Mouse (Mus musculus) neural tube, embryonic 13.5 days (tissue): Measurements from ENCODE around the gene Tanc2. TPM values are rescaled to one million over a fixed set of nuclear protein-coding genes. Genes with fewer than 3 reads are reported as not detected.

ENCODE experiments used
- ATAC-seq: fragments of 200-750 bp; cut with Nextera tagmentation; 2 replicates; pipeline ENCODE4 v1.8.0; 2017; ENCODE audit warnings: low read depth, mild to moderate bottlenecking, moderate TSS enrichment, moderate library complexity
- H3K27ac ChIP-seq: fragments of 300-500 bp; sonication (generic); replicated peaks from 2 replicates; pipeline ENCODE4 v1.5.1; 2015; ENCODE audit warnings: moderate library complexity, mild to moderate bottlenecking, inconsistent platforms
- H3K27me3 ChIP-seq: fragments of 300-500 bp; sonication (generic); 2 replicates; pipeline ENCODE4 v1.6.1; 2015; ENCODE audit warnings: mild to moderate bottlenecking, inconsistent platforms
- H3K36me3 ChIP-seq: fragments of 300-500 bp; sonication (generic); 2 replicates; pipeline ENCODE4 v1.6.1; 2015; ENCODE audit warnings: mild to moderate bottlenecking, inconsistent platforms
- H3K4me1 ChIP-seq: fragments of 300-500 bp; sonication (generic); replicated peaks from 2 replicates; pipeline ENCODE4 v1.6.1; 2015; ENCODE audit warnings: inconsistent platforms
- H3K4me2 ChIP-seq: fragments of 300-500 bp; sonication (generic); 2 replicates; pipeline ENCODE4 v1.6.1; 2015; ENCODE audit warnings: inconsistent platforms, mild to moderate bottlenecking, moderate library complexity
- H3K4me3 ChIP-seq: fragments of 300-500 bp; sonication (generic); 2 replicates; pipeline ENCODE4 v1.5.1; 2015; ENCODE audit warnings: mild to moderate bottlenecking, inconsistent platforms
- H3K9ac ChIP-seq: fragments of 300-500 bp; sonication (generic); 2 replicates; pipeline ENCODE4 v1.6.1; 2015; ENCODE audit warnings: moderate library complexity, mild to moderate bottlenecking, inconsistent platforms
- H3K9me3 ChIP-seq: fragments of 300-500 bp; sonication (generic); 2 replicates; pipeline ENCODE4 v1.6.1; 2016; ENCODE audit warnings: inconsistent platforms
- WGBS: fragments of 180-500 bp; shearing (Covaris S2); methylation state at CpG from one replicate; pipeline ENCODE4 v1.1.7; 2015; 5-methylcytosine and 5-hydroxymethylcytosine counted together
- polyA plus RNA-seq: library from polyadenylated mRNA; unstranded; fragments of >200 nt; fragmentation: Nextera tagmentation; extraction: Ambion mirVana; gene quantifications from 2 replicates; pipeline ENCODE4 v1.2.1, GENCODE M21; 2015

Gene Tanc2
- polyA plus RNA-seq, result 33.8 and 34.9 TPM in 2 replicates

DNA sequence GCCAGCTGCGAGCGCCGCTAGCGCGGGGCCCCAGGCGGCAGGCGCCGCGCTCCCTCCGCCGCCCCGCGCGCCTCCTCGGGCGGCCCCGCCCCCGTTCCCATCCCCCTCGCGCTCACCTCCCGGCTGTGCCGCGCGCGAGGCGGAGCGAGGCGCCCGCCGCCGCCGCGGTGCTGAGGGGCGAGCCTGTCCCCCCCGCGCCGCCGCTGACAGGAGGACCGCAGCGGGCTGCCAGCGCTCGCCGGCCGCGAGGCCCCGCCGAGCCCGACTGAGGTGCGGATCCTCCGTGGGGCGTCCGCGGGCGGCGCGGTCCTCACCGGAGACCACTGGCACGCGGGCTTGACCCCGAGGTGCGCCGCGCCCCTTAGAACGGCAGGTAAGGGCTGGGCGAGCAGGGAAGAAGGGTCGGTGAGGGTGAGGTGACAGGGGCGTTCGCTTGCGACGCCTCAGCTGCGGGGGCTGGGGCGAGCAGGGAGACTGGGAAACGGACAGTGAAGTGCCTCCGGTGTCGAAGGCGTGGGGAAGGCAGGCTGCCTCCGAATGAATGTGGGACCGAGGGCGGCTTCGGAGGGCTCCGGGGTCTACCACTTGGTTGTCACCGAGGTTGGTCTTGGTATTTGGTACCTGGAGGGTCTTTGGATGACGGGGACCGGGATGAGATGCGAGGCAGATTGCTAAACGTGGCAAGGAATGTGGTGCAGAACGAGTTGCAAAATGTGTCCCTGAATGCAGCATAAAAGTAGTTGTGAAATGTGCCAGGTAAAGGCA lies at the start of gene Tanc2:
Gene Tanc2 (plus strand): TSS at position 110 of the 765 bp plus-strand sequence.
- H3K9ac ChIP-seq, result peak within 1 kb of the TSS; percentile 99
- H3K4me3 ChIP-seq, result peak within 1 kb of the TSS; percentile 79
- H3K4me1 ChIP-seq, result peaks cover 16% of the 10 kb centered on the region; the same call in 1 of the 2 replicates
- H3K9me3 ChIP-seq, result no peaks in the 10 kb centered on the region; the same call in 1 of the 2 replicates
- 0% methylated on average over 71 of the region's 87 CpGs for WGBS
- H3K27me3 ChIP-seq, result no peaks in the 10 kb centered on the region
- ATAC-seq, result peak; percentile 91
- H3K36me3 ChIP-seq, result no peaks in the 10 kb centered on the region
- H3K27ac ChIP-seq, result peak within 1 kb of the TSS; percentile 98
- peak within 1 kb of the TSS; percentile 59 for H3K4me2 ChIP-seq

DNA sequence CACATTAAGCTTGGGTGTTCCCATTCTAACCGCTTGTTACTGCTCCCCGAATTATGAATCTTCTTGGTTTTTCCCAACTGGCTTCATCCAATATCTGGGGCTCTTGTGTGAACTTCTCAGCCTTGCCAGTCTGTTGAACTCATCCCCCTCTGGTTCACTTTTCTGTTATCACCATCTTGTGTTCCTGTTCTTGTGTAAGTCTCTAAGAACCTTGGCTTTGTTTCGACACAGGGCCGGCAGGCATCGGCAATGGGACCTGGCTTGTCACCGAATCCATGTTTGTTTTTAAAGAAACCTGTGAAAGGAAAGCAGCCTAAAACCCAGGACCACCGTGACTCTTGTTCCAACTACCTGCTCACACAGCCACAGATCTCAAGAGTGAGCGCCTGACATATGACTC lies 49.0 kb upstream of the Tanc2 start:
- no peaks in the 10 kb centered on the region for H3K27me3 ChIP-seq
- H3K9ac ChIP-seq, result no peak overlapping the region
- H3K27ac ChIP-seq, result no peak overlapping the region
- peaks cover 13% of the 10 kb centered on the region for H3K4me1 ChIP-seq
- no peak overlapping the region for H3K4me2 ChIP-seq
- no peak overlapping the region for H3K4me3 ChIP-seq
- ATAC-seq, result no peak
- no peaks in the 10 kb centered on the region for H3K36me3 ChIP-seq
- no peaks in the 10 kb centered on the region for H3K9me3 ChIP-seq
- WGBS, result 94% methylated on average over 8 of the region's 8 CpGs

DNA sequence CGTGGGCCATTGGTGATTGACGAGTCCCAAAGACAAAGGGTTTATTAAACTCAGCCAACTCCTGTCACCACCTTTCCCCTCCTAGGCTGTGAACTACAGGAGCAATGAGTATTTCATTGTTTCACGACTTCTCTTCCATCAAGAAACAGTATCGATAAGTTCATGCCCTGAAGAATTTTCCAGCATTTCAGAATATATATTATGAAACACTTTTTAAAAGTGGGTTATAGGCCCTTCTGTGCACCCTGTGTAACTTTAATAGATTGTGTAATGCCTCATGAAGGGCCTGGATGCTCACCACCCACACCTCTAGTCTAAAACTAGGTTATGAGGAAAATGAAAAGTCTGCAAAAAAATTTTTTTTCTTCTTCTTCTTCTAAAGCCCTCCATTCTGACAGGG lies 48.4 kb upstream of the Tanc2 start:
- Histone ChIP-seq H3K36me3 (no peaks in the 10 kb centered on the region), H3K27me3 (no peaks in the 10 kb centered on the region), H3K4me2 (no peak overlapping the region), H3K9ac (no peak overlapping the region), H3K4me1 (peaks cover 18% of the 10 kb centered on the region), H3K27ac (no peak overlapping the region), H3K9me3 (no peaks in the 10 kb centered on the region), H3K4me3 (no peak overlapping the region)
- WGBS, result 76% methylated on average over 4 of the region's 4 CpGs
- ATAC-seq, result no peak

- Histone ChIP-seq H3K27me3 (no peaks in the 10 kb centered on the region), H3K9ac (no peak overlapping the region), H3K4me2 (no peak overlapping the region), H3K9me3 (no peaks in the 10 kb centered on the region), H3K4me1 (peaks cover 24% of the 10 kb centered on the region), H3K4me3 (no peak overlapping the region), H3K27ac (0 out of 2 replicates have a peak overlapping the region, but pooled peaks have one; percentile 9), H3K36me3 (no peaks in the 10 kb centered on the region)
- WGBS, result 53% methylated on average over 1 of the region's 1 CpGs
- no peak for ATAC-seq
Observed at GRCm38 (mm10) chr11:105542129-105542528, 47.7 kb upstream of the Tanc2 start.

GRCm38 (mm10) chr11:105545801-105546200 lies 44.0 kb upstream of the Tanc2 start:
- 25% methylated on average over 8 of the region's 8 CpGs for WGBS
- no peak overlapping the region for H3K9ac ChIP-seq
- no peaks in the 10 kb centered on the region for H3K36me3 ChIP-seq
- H3K4me2 ChIP-seq, result no peak overlapping the region
- no peaks in the 10 kb centered on the region for H3K27me3 ChIP-seq
- H3K4me3 ChIP-seq, result no peak overlapping the region
- 0 out of 2 replicates have a peak overlapping the region, but pooled peaks have one; percentile 28 for H3K27ac ChIP-seq
- no peaks in the 10 kb centered on the region for H3K9me3 ChIP-seq
- H3K4me1 ChIP-seq, result peaks cover 34% of the 10 kb centered on the region
- no peak for ATAC-seq

DNA sequence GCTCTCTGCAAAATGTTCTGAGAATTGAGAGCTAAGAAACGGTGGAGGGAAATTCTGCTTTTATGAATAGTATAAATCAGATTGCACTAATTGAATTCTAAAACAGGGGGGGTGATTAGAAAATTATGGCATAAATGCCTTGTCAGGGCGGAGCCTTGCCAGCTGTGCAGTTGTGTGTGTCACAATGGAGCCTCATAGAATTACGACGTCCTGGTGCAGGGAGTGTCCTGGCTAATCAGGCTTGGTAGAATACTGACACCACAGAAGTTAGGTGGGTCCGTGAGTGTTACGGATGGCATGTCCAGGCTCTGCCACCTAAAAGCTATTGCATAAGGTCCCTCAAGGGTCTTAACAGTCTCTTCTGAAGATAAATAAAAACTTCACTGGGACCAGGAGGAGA lies 43.4 kb upstream of the Tanc2 start:
- ATAC-seq, result no peak
- Histone ChIP-seq H3K4me1 (peaks cover 34% of the 10 kb centered on the region), H3K27ac (0 out of 2 replicates have a peak overlapping the region, but pooled peaks have one; percentile 28), H3K9ac (no peak overlapping the region), H3K9me3 (no peaks in the 10 kb centered on the region), H3K4me2 (no peak overlapping the region), H3K27me3 (no peaks in the 10 kb centered on the region), H3K36me3 (no peaks in the 10 kb centered on the region), H3K4me3 (no peak overlapping the region)
- 34% methylated on average over 6 of the region's 6 CpGs for WGBS

- 90% methylated on average over 6 of the region's 6 CpGs for WGBS
- no peaks in the 10 kb centered on the region for H3K9me3 ChIP-seq
- H3K27ac ChIP-seq, result no peak overlapping the region
- no peaks in the 10 kb centered on the region for H3K27me3 ChIP-seq
- no peak overlapping the region for H3K9ac ChIP-seq
- peaks cover 26% of the 10 kb centered on the region for H3K4me1 ChIP-seq
- ATAC-seq, result no peak
- no peaks in the 10 kb centered on the region for H3K36me3 ChIP-seq
- no peak overlapping the region for H3K4me2 ChIP-seq
- H3K4me3 ChIP-seq, result no peak overlapping the region
Observed at GRCm38 (mm10) chr11:105548383-105548782, 41.4 kb upstream of the Tanc2 start.

DNA sequence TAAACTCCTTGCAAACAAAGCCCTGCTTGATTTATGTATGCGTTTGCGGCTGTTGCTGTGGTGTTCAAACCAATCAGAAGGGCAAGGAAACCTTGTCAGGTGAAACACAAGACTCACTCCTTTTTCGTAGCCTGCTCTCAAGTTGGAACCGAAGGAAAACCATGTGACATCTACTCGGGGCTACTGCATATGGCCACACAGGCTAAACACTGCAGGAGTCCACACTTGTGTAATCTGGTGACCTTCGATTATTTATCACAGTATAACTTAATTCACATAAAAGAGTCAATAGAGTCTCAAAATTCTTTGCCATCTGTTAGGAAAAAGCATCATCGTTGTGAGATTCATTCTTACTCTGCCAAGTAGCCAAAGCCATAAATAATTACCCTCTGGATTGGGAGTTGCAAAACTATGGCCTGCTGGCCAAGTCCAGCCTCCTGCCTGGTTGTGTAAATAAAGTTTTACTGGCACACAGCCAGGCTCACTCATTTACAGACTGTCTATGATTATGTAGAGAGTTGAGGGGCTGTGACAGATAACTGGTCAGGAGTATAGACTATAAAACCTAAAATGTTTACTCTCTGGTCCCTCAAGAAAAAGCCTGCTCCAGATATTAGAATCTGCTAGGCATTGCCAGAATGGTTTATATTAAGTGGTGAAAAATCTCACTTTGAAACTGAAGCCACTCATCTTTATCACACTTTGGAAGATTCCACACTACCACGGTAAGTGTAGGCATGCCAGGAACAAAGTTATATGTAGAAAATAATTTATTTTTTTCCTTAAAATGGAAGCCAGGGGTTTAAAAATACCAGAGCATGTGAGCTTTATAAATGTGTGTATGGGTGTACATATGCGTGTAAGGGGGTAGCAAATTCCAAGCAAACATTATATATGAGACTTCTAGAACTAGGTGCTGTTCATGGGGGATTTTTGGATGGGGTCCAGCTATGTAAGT lies 40.3 kb upstream of the Tanc2 start:
- H3K27ac ChIP-seq, result no peak overlapping the region
- no peaks in the 10 kb centered on the region for H3K9me3 ChIP-seq
- H3K4me2 ChIP-seq, result no peak overlapping the region
- no peak overlapping the region for H3K9ac ChIP-seq
- 60% methylated on average over 9 of the region's 9 CpGs for WGBS
- H3K4me3 ChIP-seq, result no peak overlapping the region
- H3K27me3 ChIP-seq, result no peaks in the 10 kb centered on the region
- H3K4me1 ChIP-seq, result peaks cover 26% of the 10 kb centered on the region
- no peak for ATAC-seq
- H3K36me3 ChIP-seq, result no peaks in the 10 kb centered on the region

- Histone ChIP-seq H3K4me3 (no peak overlapping the region), H3K27ac (peak overlapping the region; percentile 35; the same call in 1 of the 2 replicates), H3K36me3 (no peaks in the 10 kb centered on the region), H3K4me1 (peaks cover 13% of the 10 kb centered on the region), H3K9ac (no peak overlapping the region), H3K27me3 (no peaks in the 10 kb centered on the region), H3K4me2 (no peak overlapping the region), H3K9me3 (no peaks in the 10 kb centered on the region)
- WGBS, result 39% methylated on average over 8 of the region's 8 CpGs
- no peak for ATAC-seq
Observed at GRCm38 (mm10) chr11:105557285-105557684, 32.5 kb upstream of the Tanc2 start.

GRCm38 (mm10) chr11:105558091-105558490 lies 31.7 kb upstream of the Tanc2 start:
- no peaks in the 10 kb centered on the region for H3K27me3 ChIP-seq
- no peaks in the 10 kb centered on the region for H3K36me3 ChIP-seq
- H3K4me1 ChIP-seq, result peaks cover 13% of the 10 kb centered on the region
- H3K9me3 ChIP-seq, result no peaks in the 10 kb centered on the region
- H3K4me3 ChIP-seq, result no peak overlapping the region
- H3K27ac ChIP-seq, result no peak overlapping the region
- no peak for ATAC-seq
- H3K9ac ChIP-seq, result no peak overlapping the region
- no peak overlapping the region for H3K4me2 ChIP-seq

DNA sequence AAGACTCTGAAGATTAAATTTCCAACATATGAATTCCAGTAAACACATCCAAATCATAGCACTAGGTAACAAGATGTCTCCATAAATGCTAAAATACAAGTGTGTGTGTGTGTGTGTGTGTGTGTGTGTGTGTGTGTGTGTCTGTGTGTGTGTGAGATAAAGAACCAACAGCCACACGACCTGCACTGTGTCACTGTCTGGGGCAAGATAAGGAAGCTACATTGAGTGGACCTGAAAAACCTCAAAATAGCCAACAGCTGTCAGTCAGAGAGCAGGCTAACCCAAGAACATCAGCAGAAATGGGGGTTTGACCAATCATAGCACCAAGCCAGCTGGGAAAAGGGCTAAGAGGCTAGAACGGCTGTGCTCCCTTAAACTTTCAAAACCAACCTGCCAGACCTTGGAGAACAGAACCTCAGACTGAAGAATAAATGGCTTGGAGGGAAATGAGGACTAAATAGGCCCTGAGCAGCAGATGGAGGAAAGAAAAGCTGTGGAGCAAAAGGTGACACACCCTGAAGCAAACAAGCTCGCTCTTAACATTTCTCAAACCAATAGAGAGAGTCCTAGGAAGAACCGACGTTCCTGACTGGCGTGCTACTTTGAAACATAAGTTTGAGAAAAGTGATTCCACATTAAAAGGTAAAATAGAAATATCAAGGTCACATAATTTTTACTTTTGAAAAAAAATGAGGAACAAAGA lies 30.8 kb upstream of the Tanc2 start:
- Histone ChIP-seq H3K4me2 (no peak overlapping the region), H3K27me3 (no peaks in the 10 kb centered on the region), H3K27ac (no peak overlapping the region), H3K4me3 (no peak overlapping the region), H3K4me1 (peaks cover 13% of the 10 kb centered on the region), H3K9ac (no peak overlapping the region), H3K9me3 (no peaks in the 10 kb centered on the region), H3K36me3 (no peaks in the 10 kb centered on the region)
- 87% methylated on average over 6 of the region's 6 CpGs for WGBS
- ATAC-seq, result no peak
